Mouse (Mus musculus) ES-E14 (cell line): ENCODE data around the gene Naip6.

Source experiments
- MAFK ChIP-seq: IDR thresholded peaks from 2 replicates; pipeline ENCODE4 v1.6.1; 2014; ENCODE audit warnings: mild to moderate bottlenecking, low read depth, low read length, inconsistent platforms; ENCODE audit not compliant: insufficient read depth
- ZC3H11A ChIP-seq: IDR thresholded peaks from 2 replicates; pipeline ENCODE4 v1.6.1; 2012; ENCODE audit warnings: low read depth, mild to moderate bottlenecking, inconsistent platforms, low read length, borderline replicate concordance
- ZNF384 ChIP-seq: IDR thresholded peaks from 2 replicates; pipeline ENCODE4 v1.6.1; 2012; ENCODE audit warnings: low read depth, low read length, inconsistent platforms

GRCm38 (mm10) chr13:100243702-100244101 lies 73.8 kb downstream of the Naip6 start:
- TF ChIP-seq ZC3H11A: no peak
- TF ChIP-seq ZNF384: no peak
- TF ChIP-seq MAFK: no peak
